Mouse (Mus musculus): ENCODE results near the gene Fut8.
"Not testable (repeated sequence)": the region's sequence is repeated elsewhere in the genome, so short reads cannot be mapped to it uniquely, and the experiment has no call there.

Fut8 gene

DNA sequence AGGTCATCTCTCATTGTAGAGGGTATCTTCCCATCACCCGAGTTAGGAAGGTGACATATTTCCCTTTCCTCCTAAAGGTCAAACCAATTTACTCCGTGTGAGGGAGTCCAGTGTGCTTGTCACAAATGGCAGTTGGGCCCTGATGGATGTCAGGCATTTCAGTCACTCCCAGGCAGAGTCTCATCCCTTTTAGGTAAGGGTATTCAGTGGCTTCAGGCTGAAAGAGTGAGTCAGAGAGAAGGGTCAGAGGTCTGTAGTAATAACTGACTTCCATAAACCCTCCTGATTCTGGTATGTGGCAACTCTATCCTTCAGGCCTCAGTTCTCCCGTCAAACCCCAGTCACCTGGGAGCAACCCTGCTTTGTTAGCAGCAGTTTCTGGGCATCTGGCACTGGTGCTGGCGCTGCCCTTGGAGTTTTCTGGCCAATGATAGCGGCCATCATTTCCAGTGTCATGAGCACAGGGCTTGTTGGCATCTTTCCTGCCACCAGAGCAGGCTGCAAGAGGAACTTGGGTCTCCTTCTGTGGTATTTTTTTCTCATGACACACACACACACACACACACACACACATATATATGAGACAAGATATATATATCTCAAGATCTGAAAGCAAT lies 262.6 kb downstream of the Fut8 start:
- no peak for DNase-seq (ENCODE audit: low read depth, low spot score)

DNA sequence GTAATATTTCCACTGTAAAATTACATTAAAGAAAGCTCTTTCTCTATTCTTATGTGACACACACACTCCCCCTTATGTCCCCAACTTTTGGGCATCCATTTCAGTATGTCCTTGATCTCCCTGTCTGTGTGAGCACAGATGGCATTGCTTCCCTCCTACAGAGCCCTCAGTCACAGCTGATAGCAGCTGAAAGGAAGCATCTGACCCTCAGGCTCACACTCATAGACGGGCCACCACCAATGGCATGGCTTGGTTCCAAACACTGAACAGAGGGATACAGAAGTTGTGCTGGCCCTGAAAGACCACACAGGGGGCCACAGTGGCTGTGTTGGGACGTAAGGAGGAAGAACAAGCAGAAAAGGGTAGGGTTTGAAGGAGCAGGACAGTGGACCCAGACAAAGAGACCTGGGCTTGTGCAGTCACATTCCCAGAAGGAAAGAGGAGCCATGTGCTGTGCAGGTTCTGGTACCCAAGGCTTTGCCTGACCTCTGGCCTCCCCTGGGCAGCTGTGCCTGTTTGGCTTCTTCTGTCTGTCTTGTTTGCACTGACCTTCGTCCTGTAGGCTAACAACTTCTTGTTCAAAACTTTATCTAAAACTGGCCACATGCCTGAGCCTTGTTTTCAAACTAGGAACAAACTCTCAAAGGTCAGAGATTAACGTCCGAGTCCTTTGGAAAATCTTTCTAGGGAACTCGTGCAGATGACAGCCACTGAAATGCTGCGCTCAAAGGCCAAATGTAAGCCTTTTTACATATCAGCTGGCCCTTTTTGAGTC lies 263.7 kb downstream of the Fut8 start:
- DNase-seq (ENCODE audit: low read depth, low spot score), result no peak

DNA sequence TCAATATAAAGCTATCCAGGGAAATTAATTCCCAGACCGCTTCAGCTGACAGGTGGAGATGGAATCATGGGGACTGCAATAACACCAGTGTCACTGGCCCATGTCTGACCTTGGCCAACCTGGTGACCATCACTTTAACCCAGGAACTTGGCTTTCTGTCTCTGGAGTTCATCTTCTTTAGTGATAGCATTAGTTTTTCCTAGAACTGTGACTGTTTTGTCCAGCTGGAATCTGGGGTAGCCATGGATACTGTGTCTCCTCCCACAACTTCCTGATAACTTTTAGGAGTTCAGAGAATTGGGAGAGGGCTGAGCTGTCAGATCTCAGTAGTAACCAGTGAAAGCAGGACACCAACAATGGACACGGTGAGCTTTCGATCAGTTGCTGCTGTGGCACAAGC lies 264.3 kb downstream of the Fut8 start:
- no peak for DNase-seq (ENCODE audit: low read depth, low spot score)

DNA sequence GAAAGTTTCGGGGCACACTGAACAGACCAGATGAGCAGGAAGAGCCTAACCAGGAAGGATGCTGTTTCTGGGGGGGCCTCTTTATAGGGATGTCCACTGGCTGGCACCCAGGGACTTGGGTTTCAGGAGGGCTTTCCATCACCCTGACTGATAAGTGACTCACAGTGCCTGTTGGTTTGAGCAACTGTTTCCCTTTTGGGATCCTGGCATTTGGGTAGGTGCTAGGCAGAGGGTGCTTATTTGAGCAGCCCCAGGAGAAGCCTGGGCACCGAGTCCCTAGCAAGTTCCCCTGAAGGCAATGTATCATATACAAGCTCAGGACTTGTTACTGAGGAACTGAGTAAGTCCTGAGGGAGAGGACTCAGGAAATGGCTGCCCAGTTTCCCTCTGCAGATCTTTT lies 267.5 kb downstream of the Fut8 start:
- DNase-seq (ENCODE audit: low read depth, low spot score), result no peak

DNA sequence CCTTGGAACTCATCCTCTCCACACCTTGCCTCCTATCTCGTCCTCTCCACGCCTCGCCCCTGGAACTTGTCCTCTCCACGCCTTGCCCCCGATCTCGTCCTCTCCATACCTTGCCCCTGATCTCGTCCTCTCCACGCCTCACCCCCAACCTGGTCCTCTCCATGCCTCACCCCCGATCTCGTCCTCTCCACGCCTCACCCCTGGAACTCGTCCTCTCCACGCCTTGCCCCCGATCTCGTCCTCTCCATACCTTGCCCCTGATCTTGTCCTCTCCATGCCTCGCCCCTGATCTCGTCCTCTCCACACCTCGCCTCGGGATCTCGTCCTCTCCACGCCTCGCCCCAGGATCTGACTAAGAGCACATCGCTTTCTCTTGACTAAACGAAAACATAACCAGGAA lies 269.8 kb downstream of the Fut8 start:
- DNase-seq (ENCODE audit: low read depth, low spot score), result no peak

DNA sequence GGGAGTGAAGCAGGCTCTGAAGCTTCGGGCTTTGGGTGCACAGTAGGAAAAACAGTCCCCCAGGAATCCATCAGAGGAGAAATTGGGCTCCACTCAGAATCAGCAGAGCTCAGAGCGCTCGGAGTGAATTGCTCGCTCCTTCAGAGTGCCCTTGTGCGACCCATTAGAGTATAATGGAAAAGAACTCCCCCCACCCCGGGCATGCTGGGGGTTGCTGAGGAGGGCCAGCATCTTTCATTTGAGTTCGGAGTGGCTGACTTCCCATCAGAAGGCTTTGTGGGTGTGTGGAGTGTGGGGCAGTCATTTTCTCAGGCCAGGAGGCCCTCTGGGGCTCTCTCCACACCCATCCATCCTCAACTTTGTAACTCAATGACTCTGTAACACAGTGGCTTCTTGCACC lies 272.8 kb downstream of the Fut8 start:
- DNase-seq (ENCODE audit: low read depth, low spot score), result no peak

DNA sequence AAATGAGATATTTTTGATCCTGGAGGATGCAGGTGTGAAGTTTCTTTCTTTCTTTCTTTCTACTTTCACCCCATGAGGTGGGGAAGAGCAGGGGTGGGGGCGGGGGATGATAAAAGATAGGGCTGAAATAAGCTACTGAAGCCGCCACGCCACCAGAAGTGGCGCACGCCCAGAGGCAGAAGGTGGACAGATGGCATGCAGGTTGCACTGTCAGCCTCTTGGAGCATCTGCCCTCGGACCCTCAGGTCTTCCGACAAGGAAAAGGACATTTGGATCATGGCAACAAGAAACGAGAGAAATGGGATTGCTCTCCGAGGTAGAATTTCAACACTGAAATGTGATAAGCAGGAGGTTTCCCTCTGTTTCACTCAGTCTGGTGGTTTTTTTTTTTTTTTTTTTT lies 273.3 kb downstream of the Fut8 start:
- no peak for DNase-seq (ENCODE audit: low read depth, low spot score)

DNA sequence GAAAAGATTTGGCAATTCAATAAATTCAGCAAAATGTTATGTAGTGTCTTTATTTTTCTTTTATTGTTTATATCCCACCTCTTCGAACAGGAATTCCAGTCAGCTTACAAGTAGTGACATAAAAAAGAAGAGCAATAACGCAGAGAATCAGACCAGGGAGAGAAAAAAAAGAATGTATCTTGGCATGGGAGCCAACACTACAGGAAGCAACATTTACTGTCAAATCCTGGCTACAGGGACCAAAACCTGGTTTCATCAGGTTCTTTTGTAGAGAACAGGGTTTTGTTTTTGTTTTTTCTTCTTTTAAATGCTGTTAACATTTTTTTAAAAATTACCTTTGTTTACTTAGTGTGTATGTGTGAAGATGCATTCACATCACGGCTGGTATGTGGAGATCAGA lies 273.7 kb downstream of the Fut8 start:
- no peak for DNase-seq (ENCODE audit: low read depth, low spot score)

DNA sequence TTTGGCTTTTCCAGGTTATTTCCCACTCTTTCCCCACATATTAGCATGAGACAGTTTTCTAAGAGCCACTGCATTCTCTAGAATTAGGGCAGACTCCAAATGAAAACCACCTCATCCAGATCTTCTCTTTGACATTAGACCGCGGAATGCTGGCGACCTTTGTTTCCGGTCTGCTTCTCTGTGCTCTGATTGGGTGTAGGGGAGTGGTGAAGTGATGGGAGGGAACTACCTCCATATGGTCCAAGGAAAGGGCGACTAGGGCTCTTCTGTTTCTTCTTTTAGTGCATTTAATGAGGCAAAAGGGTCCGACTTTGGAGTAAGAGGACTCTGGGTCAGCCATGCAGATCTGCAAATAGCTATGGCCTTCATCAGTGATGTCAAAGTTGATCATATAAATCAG lies 278.9 kb downstream of the Fut8 start:
- no peak for DNase-seq (ENCODE audit: low read depth, low spot score)

DNA sequence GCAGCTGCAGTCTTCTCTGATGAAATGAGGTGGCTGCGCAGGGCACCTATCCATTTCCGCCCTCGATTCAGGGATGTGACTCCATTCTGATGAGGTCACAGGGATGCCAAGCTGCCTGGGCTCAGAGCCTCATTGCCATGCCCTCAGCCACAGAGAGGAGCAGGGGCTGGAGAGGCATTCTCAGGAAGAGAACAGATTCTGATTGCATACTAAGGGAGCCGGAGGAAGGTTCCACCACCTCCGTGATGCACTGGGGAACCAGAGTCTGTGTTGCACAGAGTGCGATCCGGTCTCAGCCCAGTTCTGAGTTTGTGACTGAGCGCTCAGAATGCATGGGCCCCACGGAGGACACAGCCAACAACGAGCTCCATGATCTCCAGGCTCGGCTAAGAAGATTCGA lies 279.8 kb downstream of the Fut8 start:
- no peak for DNase-seq (ENCODE audit: low read depth, low spot score)

DNA sequence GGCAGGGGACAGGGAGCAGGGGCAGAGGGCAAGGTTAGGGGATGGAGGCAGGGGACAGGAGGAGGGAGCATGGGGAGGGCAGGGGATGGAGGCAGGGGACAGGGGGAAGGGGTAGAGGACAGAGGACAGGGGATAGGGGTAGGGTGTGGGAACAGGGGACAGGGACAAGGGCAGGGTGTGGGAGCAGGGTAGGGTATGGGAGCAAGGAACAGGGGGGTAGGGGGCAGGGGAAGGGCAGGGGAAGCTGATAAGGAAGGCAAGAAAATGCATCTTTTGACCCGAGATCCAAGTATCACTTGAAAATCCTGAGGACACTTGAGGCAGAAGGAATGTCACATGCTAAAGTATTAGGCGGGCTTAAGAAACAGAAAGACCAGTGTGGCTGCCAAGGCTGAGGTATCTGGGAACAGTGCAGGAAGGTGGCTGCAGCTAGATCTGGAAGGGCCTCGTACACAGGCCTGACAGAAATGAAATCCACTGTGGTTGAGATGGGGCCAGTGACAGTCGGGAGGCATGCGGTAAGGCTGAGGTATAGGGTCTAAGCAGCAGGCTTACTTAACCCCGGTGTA lies 281.7 kb downstream of the Fut8 start:
- DNase-seq (ENCODE audit: low read depth, low spot score), result no peak

DNA sequence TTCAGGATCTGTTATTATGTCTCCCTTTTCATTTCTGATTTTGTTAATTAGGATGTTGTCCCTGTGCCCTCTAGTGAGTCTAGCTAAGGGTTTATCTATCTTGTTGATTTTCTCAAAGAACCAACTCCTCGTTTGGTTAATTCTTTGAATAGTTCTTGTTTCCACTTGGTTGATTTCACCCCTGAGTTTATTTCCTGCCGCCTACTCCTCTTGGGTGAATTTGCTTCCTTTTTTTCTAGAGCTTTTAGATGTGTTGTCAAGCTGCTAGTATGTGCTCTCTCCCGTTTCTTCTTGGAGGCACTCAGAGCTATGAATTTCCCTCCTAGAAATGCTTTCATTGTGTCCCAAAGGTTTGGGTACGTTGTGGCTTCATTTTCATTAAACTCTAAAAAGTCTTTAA lies 286.1 kb downstream of the Fut8 start:
- not testable (repeated sequence) for DNase-seq (ENCODE audit: low read depth, low spot score)

Data from retina, postnatal 7 days (tissue).